Mouse (Mus musculus): ENCODE results near the gene Tdp1.

- TF ChIP-seq GATA1 (IDR thresholded peaks at IDR 0.05; ENCODE audit: borderline replicate concordance, low read length) (no peak), FLI1 (IDR thresholded peaks at IDR 0.05; ENCODE audit: low read length) (no peak)
Observed at GRCm38 (mm10) chr12:99935403-99935802, 51.1 kb downstream of the Tdp1 start.
